Mouse (Mus musculus): ENCODE measurements around the gene Rapsn.
A peak's percentile ranks its signal among the peaks of the same experiment; 100 is the strongest.

GRCm38 (mm10) chr2:91065544-91065943, 30.1 kb downstream of the Rapsn start:
- TF ChIP-seq CTCF (IDR thresholded peaks at IDR 0.05; ENCODE audit: borderline replicate concordance, insufficient read depth, low read depth, low read length) (peak; percentile 61), POLR2A (IDR thresholded peaks at IDR 0.05; ENCODE audit: borderline replicate concordance, insufficient read depth, low read length) (no peak)
